Mouse (Mus musculus) monocyte, adult 2 months (primary cell): ENCODE measurements at regions not wholly inside any gene's neighbourhood (a gene's known extent, or its start where the extent isn't known, plus 50 kb on each side); places are given as distances from the start of the nearest gene placed in this dataset.

ENCODE experiments used
- DNase-seq, 2 experiments: peaks; one replicate each; pipeline ENCODE4 v3.0.0; 2022; ENCODE audit warnings: low spot score in 2 of 2, low read depth in 1 of 2

DNA sequence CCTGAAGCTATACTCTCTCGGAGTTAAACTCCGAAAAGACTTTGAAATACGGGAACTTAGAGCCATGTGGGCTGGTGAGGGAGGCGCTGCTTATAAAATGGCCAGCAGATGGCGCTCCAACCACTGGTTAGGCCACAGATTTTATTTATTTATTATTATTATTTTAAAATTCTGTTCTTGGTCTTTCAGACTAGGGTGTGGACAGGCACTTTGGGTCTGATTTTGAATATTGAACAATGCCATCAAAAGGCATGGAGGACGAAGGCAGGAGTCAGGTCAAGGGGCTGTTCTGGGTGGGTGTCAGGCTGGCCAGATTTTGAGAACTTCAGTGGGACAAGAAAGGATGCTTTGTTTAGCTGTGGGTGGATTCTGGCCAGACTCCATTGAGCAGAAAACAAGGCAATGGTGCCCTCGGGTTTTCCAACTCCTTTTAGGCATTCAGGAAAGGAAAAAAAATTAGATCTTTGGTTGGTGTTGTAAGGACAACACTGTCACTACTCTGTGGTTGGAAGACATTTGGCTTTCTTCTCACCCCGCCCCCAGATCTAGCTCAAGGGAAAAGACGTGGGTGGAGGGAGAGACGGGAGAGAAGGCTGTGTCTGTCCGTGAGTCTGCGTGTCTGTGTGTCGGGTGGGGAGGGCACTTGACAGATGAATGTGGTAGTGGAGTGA, 319.5 kb downstream of the Med13l start:
- no peak for DNase-seq

DNA sequence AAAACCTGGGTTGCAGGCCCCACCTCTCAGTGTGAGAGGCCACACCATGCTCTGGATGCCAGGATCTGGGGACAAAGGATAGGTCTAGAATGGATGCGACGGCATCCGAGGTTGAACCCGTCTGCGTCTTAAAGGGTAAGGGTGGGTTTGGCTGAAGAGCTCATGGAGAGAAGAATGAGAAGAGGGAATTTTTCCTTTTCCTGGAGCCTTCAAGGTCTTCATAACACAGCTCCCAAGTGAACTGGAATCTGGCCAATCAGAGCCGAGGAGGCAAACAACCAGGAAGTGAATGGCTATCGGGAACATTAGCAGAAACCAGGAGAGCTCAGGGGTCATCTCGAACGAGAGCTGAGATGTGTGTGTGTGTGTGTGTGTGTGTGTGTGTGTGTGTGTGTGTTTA, 320.1 kb downstream of the Med13l start:
- no peak for DNase-seq

DNA sequence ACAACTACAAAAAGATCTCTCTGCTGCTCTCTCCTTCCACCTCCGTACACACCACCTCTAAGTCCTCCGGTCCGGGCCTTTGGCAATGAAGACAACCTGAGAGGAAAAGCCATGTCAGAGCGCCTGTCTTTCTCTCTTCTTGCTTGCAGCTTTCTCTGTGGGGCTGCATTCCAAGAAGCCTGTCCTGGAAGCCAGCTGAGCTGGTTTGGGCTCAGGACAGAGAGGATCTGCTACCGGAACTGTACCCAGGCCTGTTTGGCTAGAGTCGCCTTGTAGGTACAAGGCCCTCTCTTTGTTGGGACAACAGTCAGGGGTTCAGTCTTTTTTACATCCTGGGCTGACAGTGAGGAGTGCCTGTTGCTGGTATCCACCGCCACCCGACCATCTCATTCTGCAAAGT, 321.4 kb downstream of the Med13l start:
- DNase-seq: no peak

DNA sequence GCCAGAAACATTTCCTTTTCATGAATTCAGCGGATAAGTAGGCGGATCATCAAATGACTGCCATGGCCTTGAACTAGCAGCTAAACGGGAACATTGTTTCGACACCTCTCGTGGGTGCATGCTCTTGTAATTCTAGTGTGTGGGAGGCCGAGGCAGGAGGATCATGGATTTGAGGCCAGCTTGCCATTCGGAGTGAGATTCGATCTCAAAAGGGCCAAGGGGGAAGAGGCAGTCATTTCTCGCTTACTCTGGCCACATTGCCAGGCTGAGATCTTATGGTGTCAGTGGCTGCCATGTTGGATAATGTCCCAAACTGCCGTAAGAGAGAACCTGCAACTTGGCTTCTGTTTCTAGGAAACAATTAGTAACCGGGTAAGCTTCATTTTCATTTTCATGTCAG, 327.7 kb downstream of the Med13l start:
- no peak for DNase-seq

DNA sequence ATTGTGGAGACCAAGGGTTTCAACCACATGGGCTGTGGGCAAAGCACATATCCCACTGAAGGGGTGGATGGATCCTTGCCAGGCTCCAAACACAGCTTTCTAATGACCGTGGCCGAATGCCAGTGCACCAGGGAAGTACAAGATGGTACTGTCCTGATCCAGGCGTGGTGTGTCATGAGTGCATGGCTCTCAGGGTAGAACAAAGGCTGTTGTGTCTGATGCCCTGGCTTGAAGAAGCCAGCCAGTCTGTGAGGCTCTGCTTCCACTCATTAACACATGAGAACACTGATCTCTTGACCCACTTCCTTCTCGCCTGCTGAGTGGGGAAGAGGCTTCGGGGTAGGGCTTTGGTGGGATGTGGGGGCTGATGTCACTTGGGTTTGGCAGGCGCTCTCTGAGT, 330.7 kb downstream of the Med13l start:
- DNase-seq: no peak

DNA sequence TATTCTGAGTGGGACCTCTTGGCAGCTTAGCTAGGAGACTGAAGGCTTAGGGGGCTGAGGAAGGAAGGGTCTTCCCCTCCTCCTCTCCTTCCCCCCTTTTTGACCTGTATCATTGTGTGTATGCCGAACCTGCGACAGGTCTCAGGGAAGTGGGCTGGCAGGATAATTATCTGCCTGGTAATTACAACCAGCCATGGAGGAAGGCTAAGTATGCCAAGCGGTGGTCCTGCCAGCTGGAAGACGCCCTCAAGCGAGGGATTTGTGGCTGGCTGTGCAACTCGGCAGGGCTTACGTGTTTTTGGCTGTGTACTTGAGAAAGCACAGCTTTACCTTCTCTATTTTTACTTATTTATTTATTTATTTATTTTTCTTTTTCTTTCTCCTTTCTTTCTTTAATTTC, 347.7 kb downstream of the Med13l start:
- no peak for DNase-seq

DNA sequence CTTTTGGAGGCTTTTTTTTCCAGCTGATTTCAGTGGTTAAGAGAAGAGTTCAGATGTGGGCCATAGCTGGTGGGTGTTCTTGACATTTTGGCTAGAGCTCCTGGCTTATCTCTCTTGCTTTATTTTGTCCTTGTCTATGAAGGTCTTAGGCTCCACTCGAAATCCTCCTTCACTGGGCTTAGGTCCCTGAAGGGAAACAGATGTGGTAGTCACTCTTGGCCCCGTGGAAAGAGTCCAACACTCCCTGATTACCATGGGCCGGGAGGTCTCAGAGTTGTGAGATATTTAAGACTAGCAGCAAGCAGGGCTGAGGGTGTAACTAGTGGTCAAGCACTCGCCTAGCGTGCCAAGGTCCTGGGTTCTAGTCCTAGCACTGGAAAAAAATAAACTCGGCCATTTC, 349.3 kb downstream of the Med13l start:
- no peak for DNase-seq

DNA sequence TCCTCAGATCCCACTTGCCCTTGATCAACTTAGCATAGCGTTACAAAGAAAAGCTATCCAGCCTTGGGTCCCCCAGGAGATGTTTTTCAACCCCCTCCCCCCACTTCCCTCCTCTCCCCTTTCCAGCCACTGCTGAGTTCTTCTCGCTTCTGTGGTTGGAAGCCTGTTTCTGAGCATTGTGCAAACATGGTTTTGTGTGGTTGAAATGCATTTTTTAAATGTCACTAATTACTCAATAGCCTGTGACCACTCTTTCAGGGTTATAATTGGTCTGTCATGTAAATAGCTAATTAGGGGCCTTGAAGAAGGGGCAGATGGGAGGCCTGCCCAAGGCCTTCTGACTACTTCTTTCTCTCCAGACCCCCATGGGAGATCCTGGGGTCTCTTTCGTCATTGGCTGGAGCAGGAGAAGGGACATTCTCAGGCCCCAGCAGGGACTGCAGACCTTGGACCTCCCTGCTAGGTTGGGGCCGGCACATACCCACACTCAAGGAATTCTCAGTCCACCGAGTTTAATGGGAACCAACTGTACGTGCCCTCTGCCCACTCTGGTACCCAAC, 353.8 kb downstream of the Med13l start:
- DNase-seq: no peak

DNA sequence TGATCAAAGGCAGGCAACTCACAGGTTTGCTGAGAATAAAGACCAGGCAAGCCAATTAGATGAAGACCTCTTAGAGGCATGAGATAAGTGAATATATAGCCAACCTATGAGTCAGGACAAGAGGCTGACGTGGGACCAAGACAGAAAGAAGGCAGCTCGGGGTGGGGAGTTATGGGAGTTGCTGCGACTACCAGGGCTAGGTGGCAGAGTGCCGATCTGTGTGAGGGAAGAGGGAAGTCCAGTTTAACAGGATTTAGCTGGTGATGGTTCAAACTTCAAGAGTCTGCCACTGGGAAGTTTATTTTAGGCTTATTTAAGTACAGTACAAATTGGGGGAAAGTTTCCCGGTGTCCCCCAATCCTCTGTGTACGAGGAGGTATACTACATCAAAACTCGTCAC, 362.9 kb downstream of the Med13l start:
- no peak for DNase-seq

DNA sequence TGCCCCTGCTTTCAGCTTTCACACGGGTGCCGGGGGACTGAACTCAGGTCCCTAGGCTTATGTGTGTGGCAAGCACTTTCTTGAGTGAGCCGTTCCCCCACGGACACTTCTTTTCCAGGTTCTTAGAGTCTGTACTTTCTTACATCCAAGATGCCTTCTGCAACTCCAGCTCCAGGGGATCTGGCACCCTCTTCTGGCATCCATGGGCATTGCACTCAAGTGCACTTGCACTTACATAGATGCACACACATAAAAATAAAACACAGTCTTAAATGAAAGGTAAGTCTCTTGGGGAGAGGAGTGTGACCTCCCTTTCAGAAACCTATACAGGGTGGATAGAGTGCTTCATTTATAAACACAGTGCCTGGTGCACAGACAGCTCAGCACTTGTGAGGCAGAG, 368.6 kb downstream of the Med13l start:
- no peak for DNase-seq

DNA sequence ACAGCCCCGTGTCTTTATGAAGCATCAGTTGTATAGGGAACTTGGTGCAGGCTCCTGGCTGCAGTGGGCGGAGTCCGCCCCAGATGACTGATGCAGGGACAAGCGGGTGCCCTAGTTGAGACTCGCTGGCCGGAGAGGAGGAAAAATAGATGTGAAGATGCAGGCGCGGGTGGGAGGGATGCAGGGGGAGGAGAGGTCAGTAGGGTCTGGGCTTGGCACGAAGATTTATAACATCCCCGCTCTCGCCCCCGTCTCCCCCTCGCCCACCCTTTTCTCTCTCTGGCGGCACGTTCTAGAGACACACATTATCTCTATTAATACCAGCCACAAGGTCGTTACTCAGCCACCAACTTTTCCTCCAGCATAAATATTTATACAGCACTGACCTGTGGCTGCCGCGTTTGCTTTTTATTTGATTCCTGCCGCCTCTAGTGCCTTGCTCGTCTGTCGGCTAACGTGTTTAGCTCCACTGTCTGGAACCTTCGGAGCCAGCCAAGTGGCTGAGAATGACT, 369.6 kb downstream of the Med13l start:
- DNase-seq: no peak

DNA sequence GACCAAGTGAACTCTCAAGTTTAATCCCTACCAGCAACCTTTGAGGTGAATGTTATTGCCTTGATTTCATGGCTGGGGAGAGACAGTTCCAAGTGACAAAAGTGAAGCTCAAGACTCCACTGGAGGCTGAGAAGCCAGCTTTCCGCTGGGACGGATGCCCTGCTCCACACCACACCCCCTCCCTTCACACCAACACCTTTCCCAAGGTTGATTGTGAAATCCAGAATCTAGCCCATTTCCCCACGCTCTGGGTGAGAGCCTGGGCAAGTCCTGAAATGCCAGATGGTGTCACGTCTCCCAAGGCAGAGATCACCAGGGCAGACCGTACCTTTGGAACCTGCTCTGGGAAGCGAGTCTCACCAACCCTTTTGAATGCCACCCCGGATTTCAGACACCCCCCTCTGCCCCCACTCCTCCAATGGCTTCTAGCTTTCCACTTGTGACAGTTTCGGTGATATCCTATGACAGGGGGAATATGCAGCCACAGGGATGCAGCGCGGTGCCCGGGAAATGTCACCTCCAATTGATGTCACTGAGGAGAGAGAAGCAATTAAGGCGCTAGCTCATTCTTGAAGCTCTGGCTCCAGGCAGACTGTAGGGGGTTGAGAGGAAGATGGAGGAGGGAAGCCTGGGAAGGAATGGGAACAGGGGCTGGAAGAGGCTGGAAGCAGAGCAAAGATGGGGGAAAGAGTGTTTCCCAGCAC, 379.0 kb downstream of the Med13l start:
- no peak for DNase-seq

DNA sequence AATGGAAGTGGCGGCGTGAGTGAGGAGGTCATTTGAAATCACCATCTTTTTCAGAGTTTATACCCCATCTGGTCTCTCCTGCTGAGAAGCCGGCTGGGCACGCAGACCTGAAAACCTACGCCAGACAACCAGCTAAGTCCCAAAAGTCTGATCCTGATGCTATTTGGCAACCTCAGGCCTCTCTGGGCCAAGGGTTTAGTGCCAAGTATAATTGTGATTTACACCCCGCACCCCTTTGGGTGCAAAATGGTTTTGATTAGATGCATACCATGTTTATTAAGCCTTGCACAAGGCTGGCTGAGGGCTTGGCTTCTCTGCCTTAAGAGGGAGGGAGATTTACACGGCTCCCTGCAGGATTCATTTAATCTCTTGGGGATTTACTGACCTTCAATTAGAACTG, 383.8 kb downstream of the Med13l start:
- DNase-seq: no peak

DNA sequence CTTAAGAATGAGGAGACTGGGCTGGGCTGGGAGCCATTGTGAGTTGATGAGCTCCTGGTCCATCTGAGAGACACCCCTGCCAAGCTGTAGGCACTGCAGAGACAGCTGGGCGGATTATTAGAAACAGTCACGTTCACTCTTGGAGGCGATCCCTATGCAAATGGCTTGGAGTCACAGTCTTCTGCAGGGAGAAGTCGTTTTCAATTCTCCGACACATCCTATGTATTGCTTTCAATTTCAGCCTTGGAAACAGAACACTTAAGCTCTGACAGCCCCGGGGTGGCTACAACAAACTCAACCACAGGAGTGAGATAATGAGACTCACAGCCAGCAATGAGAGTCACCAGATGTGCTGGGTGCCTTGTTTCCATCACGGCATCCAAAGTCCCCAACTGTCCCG, 385.6 kb downstream of the Med13l start:
- DNase-seq: no peak

DNA sequence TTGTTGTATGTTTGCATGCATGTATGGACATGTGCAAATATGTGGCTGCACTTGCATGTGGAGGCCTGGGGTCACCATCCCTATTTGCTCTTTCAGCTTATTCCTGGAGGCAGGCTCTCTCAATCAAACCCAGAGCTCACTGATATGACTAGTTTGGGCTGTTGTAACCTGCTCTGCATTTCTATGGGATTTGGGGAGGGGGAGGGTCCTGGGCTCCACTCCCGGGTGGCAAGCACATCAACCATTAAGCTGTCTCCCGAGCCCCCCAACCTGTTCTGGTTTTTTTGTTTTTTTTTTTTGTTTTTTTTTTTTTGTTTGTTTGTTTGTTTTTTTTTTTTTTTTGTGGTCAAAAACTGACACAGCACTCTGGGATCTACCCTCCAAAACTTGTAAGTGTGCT, 386.5 kb downstream of the Med13l start:
- DNase-seq: no peak

DNA sequence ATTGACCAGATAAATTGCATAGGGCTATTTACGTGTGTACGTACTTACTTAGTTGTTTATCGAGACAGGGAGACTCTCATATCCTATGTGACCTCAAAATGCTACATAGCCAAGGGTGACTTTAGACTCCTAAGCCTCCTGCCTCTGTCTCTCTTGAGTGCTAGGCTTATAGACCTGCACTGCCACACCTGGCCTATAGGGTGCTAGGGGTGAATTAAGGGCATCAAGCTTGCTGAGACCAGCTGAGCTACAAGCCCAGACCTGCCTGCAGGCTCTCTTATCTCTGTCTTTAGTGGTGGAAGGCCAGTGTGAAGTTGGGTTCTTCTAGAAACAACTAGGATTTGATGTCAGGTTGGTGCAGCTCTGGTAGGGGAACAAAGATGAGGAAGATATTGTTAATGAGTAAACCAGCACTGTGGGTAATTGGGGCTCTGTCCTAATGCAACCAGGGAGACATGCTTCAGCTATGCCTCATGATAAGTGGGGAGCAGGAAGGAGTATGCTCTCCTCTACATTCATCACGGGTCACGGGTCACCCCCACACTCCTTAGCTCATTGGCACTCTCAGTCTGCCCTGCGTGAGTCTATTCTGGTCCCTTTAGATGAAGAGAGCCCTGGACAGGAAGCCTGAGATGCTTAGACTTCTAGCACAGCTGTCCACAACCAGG, 387.8 kb downstream of the Med13l start:
- no peak for DNase-seq

DNA sequence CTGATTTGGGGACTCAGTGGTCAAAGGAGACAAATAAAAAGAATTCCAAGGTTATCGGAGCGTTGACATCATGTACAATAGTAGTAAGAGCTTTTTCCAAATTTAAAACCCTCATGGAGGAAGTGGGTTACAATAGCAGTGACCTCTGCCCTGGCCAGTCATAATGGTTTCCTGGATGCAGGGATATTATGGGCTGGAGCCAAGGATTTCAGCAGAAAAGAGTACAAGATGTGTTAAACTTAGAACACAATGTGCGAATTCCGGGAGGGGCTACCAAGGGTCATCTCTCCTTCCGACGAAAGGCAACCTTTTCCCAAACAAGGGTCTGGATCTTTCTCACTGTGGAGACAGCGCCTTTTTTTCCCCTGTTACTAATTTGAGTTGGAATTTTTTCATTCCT, 390.6 kb downstream of the Med13l start:
- DNase-seq: no peak

DNA sequence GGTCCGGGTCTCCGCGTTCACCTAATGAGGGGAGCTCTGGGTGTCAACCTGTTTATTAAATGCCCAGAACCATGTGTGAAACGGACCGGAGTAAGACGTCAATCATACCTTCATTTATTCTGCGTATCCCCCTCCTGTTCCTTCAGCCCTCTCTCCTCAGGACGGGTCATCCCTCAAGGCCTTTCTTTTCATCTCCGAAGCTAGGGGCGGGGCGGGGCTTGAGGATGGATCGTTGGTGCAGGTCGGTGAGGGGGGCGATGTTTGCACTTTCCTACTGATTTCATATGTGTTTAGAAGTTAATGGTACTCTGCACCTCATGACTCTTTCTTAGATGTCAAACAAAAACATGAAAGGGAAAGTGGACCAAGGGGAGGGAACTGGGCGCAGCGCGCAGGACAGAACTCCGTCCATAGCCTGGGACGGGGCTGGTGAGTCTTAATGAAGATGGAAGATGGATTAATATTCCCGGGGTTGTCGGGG, 400.1 kb downstream of the Med13l start:
- DNase-seq: no peak

DNA sequence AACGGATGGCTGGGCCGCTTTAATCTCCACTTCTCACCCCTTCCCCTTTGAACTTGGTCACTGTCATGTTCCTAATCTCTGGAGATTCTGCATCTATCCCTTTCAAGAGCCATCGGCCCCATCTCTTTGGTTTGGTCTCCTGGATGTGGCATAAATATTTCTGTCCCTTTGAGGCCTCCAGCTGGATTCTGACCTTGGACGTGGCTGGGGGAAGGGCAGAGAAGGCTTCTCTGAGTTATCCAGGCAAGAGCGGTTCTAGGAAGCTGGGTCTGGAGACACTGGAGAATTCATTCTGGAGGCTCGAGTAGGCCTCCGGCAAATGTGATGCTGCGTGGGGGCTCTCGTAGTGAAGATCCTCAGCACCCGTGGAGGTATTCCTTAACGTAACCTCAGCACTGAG, 400.6 kb downstream of the Med13l start:
- no peak for DNase-seq

DNA sequence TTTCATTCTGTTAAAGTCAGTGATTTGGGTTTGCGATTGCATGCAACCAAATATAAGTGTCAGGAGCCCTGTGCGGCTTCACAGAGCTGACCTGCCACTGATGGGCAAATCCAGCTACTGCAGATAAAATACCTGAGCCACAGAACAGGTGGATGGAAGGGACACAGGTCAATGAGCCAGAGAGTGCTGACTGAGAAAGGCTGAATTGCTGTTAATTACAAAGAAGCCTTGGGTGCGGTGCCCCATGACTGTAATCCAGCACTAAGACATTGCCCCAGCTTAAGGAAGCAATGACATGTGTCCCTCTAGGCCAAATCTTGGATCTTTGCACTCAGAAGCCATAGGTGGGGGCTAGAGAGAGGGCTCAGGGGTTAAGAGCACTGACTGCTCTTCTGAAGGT, 401.7 kb downstream of the Med13l start:
- no peak for DNase-seq

DNA sequence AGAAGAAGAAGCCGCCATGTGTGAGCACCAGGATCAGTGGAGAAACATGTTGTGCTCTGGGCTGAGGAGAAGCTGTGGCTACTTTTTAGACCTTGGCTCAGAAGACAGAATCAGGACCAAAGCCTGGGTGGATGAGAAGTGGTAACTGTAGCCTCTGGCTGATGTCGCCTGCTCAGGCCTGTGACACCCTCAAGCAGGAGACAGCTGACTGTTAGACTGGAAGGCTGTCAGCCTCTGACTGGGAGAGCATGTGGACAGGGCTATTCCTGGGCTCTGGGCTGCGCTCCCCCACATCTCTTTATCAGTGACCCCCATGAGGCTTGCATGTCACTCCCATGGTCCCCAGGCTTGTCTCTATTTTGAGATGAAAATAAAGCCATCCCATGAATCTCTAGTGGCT, 402.5 kb downstream of the Med13l start:
- no peak for DNase-seq

DNA sequence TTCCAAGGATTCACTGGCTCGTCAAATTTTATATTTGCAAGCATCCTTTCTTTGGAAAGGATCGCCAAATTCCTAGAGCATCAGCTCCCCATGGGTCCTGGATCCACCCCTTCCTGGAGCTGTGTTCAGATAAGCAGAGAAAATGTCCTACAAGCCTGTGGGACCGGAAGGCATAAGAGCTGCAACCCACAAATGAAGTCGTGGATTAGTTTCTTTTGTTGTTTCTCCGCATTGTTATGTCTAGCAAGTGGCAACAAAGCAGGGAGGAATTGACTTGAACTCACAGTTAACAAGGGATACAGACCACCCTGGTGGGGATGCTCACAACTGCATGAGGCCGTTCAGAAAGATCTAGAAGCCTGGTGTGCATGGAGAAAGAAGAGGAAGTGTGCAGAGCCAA, 406.4 kb downstream of the Med13l start:
- no peak for DNase-seq
